Mouse (Mus musculus): ENCODE results near the gene Olfr520.
"Not testable (repeated sequence)": the region's sequence is repeated elsewhere in the genome, so short reads cannot be mapped to it uniquely, and the experiment has no call there.

The Olfr520 gene

DNA sequence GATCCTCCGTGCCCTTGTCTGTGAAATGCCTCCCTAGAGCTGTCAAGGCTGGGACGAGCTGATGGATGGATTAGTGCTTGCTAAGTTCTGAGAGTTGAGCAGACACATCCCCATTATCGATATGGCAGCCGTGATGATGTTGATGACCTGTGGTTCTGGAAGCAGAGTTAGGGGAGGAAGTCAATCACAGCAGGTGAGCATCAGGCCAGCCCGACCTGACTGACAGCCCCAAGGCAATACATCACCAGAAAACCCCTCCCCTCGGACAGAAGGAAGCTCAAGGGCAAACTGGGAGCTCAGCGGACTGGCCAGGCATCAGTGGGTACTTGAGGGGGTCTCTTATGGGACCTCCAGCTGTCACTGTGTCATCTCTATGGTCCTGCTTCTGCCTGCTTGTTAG lies 20.1 kb upstream of the Olfr520 start:
- in situ Hi-C loops (cut with MboI, MseI), result loop anchor here in 1 of 2 experiments (5.0 kb wide), 2 partner anchors 52 to 93 kb away; partner anchors contain the start of gene Olfr521

DNA sequence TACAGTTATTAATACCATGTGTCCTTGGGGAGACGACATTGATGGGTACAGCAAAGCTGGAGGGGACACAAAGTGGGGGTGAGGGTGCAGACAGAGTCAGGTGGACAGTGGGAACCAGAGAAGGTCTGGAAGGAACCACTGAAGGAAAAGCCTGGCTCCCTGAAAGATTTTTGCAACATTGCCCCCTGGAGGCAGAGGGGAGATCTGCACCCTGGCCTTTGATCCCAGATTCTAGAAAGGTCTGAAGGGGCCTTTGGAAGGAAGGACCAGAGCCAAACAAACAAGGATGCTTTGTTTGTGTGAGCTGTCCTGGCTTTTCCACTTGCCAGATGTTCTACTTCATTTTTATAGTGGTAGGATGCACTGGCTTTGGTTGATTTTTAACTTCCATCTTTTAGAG lies 19.6 kb upstream of the Olfr520 start:
- in situ Hi-C loops (cut with MboI, MseI), result loop anchor here in 1 of 2 experiments (5.0 kb wide), 1 partner anchor 52 kb away; the partner anchor contains the start of gene Olfr521

DNA sequence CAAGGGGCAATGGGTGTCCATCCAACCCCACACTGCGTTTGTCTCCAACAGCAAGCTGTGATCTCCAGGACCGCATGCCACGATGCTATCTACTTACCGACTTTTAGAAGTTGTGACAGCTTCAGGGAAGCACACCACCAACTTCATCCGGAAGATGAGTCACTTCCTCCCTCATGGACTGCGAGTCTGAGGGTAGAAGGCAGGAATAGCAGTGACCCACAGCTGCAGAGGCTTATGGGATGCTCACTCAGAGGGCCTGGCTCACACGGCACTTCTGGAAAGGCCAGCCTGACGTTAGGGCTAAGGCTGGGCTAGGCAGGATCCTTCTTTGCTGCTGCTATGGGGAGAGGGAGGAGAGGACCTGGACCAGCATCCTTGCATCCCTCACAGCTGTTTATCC lies 18.9 kb upstream of the Olfr520 start, which contains the start of gene Slco2b1:
Gene Slco2b1, minus strand, starts transcription at position 175 of the 400 bp plus-strand sequence.
- in situ Hi-C loops (cut with MboI, MseI), result loop anchor here in 1 of 2 experiments (5.0 kb wide), 1 partner anchor 51 kb away; the partner anchor contains the start of gene Olfr521

DNA sequence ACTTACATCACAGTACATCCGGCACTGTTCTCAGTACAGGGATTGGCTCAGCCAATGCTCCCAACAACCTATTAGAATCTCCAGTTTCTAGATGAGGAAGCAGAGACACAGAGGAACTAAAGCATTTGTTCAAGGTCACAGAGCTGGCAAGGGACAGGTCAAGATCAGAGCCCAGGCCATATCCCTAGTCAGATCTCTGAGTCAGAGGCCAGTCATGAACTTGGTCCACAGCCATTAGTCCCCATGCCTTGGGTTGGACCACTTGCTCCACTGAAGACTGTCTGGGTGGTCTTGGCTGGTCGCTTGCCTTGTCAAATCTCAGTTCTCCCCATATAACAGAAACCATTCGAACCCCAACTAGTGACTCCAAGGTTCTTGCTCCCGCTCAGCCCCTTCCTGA lies 17.6 kb upstream of the Olfr520 start:
- in situ Hi-C loops (cut with MboI, MseI), result loop anchor here in 1 of 2 experiments (5.0 kb wide), 1 partner anchor 50 kb away; the partner anchor contains the start of gene Olfr521

DNA sequence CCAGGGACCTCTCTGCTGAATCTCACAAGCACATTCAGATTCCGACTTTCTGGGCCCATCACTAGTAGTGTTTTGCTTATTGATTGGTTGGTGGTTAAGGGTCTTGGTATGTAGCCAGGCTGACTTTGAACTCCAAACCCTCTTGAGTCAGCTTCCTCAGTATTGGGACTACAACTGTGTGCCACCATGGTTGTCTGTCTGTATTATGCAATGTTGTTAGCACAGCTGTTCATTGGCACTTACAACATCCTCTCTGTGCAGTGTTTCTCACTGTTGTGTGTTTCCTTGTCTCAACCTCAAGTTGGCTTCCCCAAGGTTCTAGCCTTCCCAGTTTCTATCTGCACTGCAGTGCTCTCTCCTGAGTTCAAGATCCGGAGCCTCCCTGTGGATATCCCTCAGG lies 13.5 kb upstream of the Olfr520 start:
- in situ Hi-C loops (cut with MboI, MseI), result no loop called here

DNA sequence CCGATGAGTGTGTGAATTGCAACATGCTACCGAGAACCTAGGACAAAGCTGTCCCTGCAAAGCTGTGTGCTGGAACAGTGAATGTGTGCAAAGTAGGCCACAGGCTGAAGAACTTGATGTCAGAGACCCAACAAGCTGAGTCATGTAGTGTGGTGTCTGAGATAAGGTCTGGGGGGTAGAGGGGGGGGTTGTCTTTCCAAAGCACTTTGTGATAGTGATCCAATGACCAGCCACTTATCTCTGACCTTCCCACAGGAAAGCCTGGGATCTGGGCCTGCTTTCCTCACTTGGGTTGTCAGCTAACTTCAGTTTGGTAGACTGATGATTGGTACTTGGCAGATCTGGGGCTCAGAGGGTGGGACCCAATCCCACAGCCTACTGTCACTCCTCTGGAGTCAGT lies 4.5 kb downstream of the Olfr520 start:
- in situ Hi-C loops (cut with MboI, MseI), result loop anchor here in 1 of 2 experiments (5.0 kb wide), 1 partner anchor 48 kb away; no protein-coding TSS in a partner anchor

DNA sequence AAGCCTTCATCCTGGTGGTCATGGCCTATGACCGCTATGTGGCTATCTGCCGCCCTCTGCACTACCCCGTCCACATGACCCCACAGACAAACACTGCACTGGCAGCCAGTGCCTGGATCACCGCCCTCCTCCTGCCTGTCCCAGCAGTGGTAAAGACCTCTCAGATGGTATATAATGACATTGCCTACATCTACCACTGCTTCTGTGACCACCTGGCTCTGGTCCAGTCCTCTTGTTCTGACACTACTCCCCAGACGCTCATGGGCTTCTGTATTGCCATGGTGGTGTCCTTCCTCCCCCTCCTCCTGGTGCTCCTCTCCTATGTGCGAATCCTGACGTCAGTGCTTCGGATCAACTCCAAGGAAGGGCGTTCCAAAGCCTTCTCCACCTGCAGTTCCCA lies 5.4 kb downstream of the Olfr520 start:
- in situ Hi-C loops (cut with MboI, MseI), result not testable (repeated sequence)

DNA sequence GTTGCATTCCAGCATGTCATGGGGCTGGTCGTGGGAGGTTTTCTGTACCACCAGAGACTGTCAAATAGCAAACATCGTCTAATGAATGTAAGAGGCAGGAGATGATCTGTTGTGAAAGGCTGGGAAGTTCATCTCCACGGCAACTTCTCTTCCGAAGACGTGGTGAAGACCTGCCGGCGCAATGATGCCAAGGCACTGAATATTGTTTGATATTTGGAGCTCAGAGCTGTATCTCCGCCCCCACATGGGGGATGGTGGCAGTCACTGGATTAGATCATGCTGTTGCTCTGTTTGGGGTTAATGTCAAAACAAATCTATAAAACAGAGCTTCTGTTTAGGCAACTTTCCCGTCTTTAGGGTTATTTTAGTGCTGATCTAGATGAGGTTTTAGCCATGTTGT lies 9.2 kb downstream of the Olfr520 start:
- in situ Hi-C loops (cut with MboI, MseI), result no loop called here

DNA sequence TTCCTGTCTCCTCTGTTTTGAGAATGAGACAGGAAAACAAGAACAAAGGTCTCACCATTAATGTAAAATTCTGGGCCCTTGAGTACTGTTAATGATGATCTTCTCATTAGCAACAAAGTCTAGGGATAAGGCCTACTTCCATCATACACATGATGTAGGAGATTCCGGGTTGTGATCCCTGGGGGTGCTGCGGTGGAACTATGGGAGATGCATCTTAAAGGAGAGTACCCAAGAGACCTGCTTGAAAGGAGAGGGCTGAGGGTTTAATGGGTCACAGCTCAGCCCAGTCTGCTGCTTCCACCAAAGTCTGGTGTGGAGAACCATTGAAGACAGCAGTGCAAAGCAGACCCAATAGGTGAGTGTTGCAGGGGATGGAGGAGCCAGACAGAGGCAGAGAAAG lies 33.1 kb downstream of the Olfr520 start, which contains the start of gene Olfr521:
Gene Olfr521, plus strand, starts transcription at position 301 of the 400 bp plus-strand sequence.
- in situ Hi-C loops (cut with MboI, MseI), result loop anchor here in 1 of 2 experiments (5.0 kb wide), 1 partner anchor 51 kb away; the partner anchor contains the start of gene Slco2b1

DNA sequence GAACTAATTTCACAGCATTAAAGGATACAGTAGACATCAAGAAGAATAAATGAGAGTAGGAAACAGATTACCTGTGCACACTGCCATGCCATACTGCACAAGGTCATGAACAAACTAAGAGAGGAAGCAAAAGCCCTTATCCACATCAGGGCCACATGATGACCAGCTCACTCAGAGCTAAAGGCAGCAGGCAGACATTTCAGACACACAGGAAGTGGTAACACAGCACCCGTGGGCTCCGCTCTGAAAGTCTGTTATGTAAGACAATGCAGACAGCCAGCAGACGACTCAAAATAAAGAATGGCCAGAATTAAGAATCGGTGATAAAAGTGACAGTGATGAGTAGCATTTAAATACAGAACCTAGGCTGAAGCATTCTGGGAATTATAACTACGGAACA lies 51.3 kb downstream of the Olfr520 start:
- in situ Hi-C loops (cut with MboI, MseI), result loop anchor here in 1 of 2 experiments (5.0 kb wide), 1 partner anchor 49 kb away; the partner anchor contains the start of gene Olfr520

DNA sequence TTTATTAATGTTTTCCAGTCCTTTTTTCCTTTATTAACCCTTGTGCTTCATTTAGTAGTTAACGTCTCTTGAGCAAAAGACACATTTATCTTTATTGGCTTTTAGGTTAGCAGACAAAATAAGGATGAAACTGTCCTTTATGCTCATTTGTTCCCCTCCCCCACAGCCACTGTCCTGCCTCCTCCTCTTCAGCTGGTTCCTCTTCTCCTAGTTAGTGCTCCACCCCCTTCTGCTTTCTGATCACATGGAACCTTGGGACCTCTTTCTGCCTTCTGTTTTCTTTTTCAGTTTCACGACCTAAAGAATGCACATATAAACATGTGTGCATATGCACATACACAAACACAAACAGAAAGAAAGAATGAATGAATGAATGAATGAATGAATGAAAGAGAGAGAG lies 51.8 kb downstream of the Olfr520 start:
- in situ Hi-C loops (cut with MboI, MseI), result loop anchor here in 1 of 2 experiments (5.0 kb wide), 1 partner anchor 50 kb away; the partner anchor contains the start of gene Olfr520

DNA sequence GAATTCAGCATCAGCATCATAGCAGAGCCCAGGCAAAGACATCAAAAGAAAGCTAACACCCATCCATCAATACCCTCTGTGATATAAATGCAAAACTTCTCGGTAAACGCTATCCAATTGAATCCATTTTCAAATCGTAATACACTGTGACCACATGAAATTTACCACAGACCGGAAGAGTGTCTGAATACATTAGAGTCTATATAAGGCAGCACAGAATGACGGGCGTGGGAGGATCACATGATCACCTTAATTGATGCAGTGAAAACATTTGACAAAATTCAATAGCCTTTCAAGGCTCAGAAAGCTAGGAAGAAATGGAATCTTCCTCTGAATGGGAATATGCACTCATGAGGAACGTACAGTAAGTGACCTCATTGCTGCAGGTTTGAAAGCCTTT lies 53.3 kb downstream of the Olfr520 start:
- in situ Hi-C loops (cut with MboI, MseI), result loop anchor here in 1 of 2 experiments (5.0 kb wide), 1 partner anchor 51 kb away; the partner anchor contains the start of gene Olfr520

DNA sequence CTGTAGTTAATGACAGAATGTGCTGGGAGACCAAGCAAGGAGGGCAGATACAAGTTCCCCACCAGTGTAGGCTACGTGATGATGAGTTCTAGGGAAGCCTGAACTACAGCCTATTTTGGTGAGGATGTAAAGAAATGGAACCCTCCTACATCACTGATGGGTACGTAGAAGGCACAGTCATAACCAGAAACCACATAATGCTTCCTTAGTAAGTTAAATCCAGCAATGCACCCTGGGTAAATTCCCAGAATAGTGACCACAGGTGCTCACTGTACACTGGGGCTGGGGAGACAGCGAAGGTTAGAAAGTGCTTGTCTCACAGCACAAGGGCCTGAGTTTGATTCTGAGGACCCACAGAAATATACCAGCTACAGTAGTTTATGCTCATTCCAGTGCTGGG lies 55.5 kb downstream of the Olfr520 start:
- in situ Hi-C loops (cut with MboI, MseI), result no loop called here

Data from T-helper 17 cell (primary cell).